Mouse (Mus musculus) MEL (cell line): ENCODE data around the gene Plpp6.

Experiments used
- CHD1 ChIP-seq: IDR thresholded peaks from 2 replicates; pipeline ENCODE4 v1.6.1; 2012; ENCODE audit warnings: low read depth, mild to moderate bottlenecking, inconsistent platforms, low read length, improper control_type of control experiment
- ETS1 ChIP-seq: IDR thresholded peaks from 2 replicates; pipeline ENCODE4 v1.6.1; 2012; ENCODE audit warnings: low read depth, mild to moderate bottlenecking, inconsistent platforms, low read length, improper control_type of control experiment, moderate library complexity
- NELFE ChIP-seq: IDR thresholded peaks from 2 replicates; pipeline ENCODE4 v1.6.1; 2011; ENCODE audit warnings: low read depth, low read length, improper control_type of control experiment

DNA sequence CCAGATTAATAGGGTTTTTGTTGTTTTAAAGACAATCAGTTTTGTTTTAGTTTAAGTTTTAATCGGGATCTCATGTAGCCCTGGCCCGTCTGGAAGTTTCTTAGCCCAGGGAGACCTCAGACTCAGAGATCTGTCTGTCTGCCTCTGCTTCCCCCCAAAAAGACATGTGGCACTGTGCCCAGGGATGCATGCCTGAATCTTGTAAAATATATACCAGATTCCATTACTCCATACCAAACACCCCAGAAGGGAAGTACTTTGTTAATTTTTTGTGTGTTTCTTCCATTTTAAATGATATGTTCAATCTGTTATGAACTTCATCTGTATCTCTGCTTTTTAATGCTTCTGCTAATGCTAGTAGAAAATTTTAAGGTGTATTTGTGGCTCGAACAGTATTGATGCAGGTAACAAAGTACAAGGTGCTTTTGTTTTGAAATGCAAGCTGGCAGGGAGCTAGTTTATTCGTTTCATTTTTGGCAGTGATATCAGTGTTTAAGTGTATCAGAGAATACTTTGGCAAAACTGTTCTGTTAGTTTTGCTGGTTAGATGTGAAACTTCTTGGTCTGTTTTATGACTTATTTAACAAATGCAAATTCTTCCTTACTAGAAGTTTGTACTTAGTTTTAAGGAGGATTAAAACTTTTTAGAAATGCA is 34.4 kb downstream of the Plpp6 start:
- TF ChIP-seq NELFE = no peak
- no peak for TF ChIP-seq ETS1
- no peak for TF ChIP-seq CHD1
